Mouse (Mus musculus) retina, postnatal 1 day (tissue): Measurements from ENCODE around the gene Rnf34.

Experiments used
- DNase-seq: peaks from one replicate; pipeline ENCODE4 v3.0.0-alpha.2; 2012

Rnf34 gene

GRCm38 (mm10) chr5:122874359-122874758 lies 24.5 kb downstream of the Rnf34 start:
- no peak for DNase-seq

- DNase-seq = no peak
Measured at GRCm38 (mm10) chr5:122876671-122877070, 26.8 kb downstream of the Rnf34 start.

GRCm38 (mm10) chr5:122880241-122880980 lies 30.6 kb downstream of the Rnf34 start:
- no peak for DNase-seq

GRCm38 (mm10) chr5:122881313-122881712 lies 31.5 kb downstream of the Rnf34 start:
- peak; percentile 80 for DNase-seq

- no peak for DNase-seq
Measured at GRCm38 (mm10) chr5:122882256-122883050, 32.6 kb downstream of the Rnf34 start.

GRCm38 (mm10) chr5:122883237-122883636 lies 33.4 kb downstream of the Rnf34 start:
- no peak for DNase-seq

GRCm38 (mm10) chr5:122883652-122884235 lies 33.9 kb downstream of the Rnf34 start:
- no peak for DNase-seq

- DNase-seq = no peak
Measured at GRCm38 (mm10) chr5:122884594-122885348, 34.9 kb downstream of the Rnf34 start.

GRCm38 (mm10) chr5:122887033-122887432 lies 37.2 kb downstream of the Rnf34 start:
- DNase-seq = no peak

GRCm38 (mm10) chr5:122887926-122888611 lies 38.2 kb downstream of the Rnf34 start:
- no peak for DNase-seq

- DNase-seq = no peak
Measured at GRCm38 (mm10) chr5:122888612-122889214, 38.9 kb downstream of the Rnf34 start.

- DNase-seq = no peak
Measured at GRCm38 (mm10) chr5:122890396-122890795, 40.5 kb downstream of the Rnf34 start.

- DNase-seq = no peak
Measured at GRCm38 (mm10) chr5:122893270-122893669, 43.4 kb downstream of the Rnf34 start.

- DNase-seq = peak; percentile 69
Measured at GRCm38 (mm10) chr5:122894007-122894637, 44.3 kb downstream of the Rnf34 start.

- DNase-seq = no peak
Measured at GRCm38 (mm10) chr5:122894821-122895220, 45.0 kb downstream of the Rnf34 start.

- DNase-seq = no peak
Measured at GRCm38 (mm10) chr5:122898153-122898552, 48.3 kb downstream of the Rnf34 start.

- DNase-seq = peak; percentile 37
Measured at GRCm38 (mm10) chr5:122898963-122899776, 49.3 kb downstream of the Rnf34 start.

- peak; percentile 95 for DNase-seq
Measured at GRCm38 (mm10) chr5:122899777-122900557, 50.1 kb downstream of the Rnf34 start.

- DNase-seq = no peak
Measured at GRCm38 (mm10) chr5:122900558-122901171, 50.8 kb downstream of the Rnf34 start.
